Mouse (Mus musculus): ENCODE results near the gene Bex2. TPM values are rescaled to one million over a fixed set of nuclear protein-coding genes. Genes with fewer than 3 reads are reported as not detected.
"Not testable (repeated sequence)": the region's sequence is repeated elsewhere in the genome, so short reads cannot be mapped to it uniquely, and the experiment has no call there.

The Bex2 gene
- polyA plus RNA-seq, 1 experiment, result 15.1 TPM

GRCm38 (mm10) chrX:136094421-136094820 is 26.4 kb upstream of the Bex2 start:
- Histone ChIP-seq H3K79me3 (ENCODE audit: low read depth) (no peaks in the 10 kb centered on the region), H3K4me3 (ENCODE audit: insufficient read depth, poor library complexity, severe bottlenecking) (no peak overlapping the region), H3K36me3 (ENCODE audit: control insufficient read depth, insufficient read depth) (no peaks in the 10 kb centered on the region), H3ac (ENCODE audit: control insufficient read depth, insufficient read length, low read depth) (no peak overlapping the region), H3K79me2 (ENCODE audit: control insufficient read depth, insufficient read depth) (no peaks in the 10 kb centered on the region), H3K27me3 (ENCODE audit: control insufficient read depth, insufficient read depth, insufficient read length) (no peaks in the 10 kb centered on the region)
- no peak for TF ChIP-seq MYOG (IDR thresholded peaks at IDR 0.05; ENCODE audit: control insufficient read depth, extremely low read depth, insufficient read length)
- TF ChIP-seq CTCF (IDR thresholded peaks at IDR 0.05; ENCODE audit: control insufficient read depth, insufficient read depth, insufficient read length), result no peak

GRCm38 (mm10) chrX:136092497-136093279 is 24.7 kb upstream of the Bex2 start:
- H3K36me3 ChIP-seq (ENCODE audit: control insufficient read depth, insufficient read depth), result no peaks in the 10 kb centered on the region
- no peaks in the 10 kb centered on the region for H3K79me3 ChIP-seq (ENCODE audit: low read depth)
- TF ChIP-seq USF1 (IDR thresholded peaks at IDR 0.05; ENCODE audit: low read depth) (no peak), CTCF (IDR thresholded peaks at IDR 0.05; ENCODE audit: control insufficient read depth, insufficient read depth, insufficient read length) (no peak), MAX (IDR thresholded peaks at IDR 0.05) (no peak), MYOD1 (IDR thresholded peaks at IDR 0.05; ENCODE audit: control insufficient read depth, insufficient read length, low read depth) (no peak), FOSL1 (IDR thresholded peaks at IDR 0.05; ENCODE audit: insufficient read depth, low read length, poor library complexity, severe bottlenecking) (no peak), CEBPB (IDR thresholded peaks at IDR 0.05; ENCODE audit: low read depth) (no peak), MYOG (IDR thresholded peaks at IDR 0.05; ENCODE audit: control insufficient read depth, extremely low read depth, insufficient read length) (no peak)
- H3K79me2 ChIP-seq (ENCODE audit: control insufficient read depth, insufficient read depth), result no peaks in the 10 kb centered on the region
- H3K4me3 ChIP-seq (ENCODE audit: insufficient read depth, poor library complexity, severe bottlenecking), result no peak overlapping the region
- no peaks in the 10 kb centered on the region for H3K27me3 ChIP-seq (ENCODE audit: control insufficient read depth, insufficient read depth, insufficient read length)
- H3ac ChIP-seq (ENCODE audit: control insufficient read depth, insufficient read length, low read depth), result no peak overlapping the region

- TF ChIP-seq CTCF (IDR thresholded peaks at IDR 0.05; ENCODE audit: control insufficient read depth, insufficient read depth, insufficient read length), result no peak
- TF ChIP-seq MYOD1 (IDR thresholded peaks at IDR 0.05; ENCODE audit: control insufficient read depth, insufficient read length, low read depth), result no peak
- no peak for TF ChIP-seq MAX (IDR thresholded peaks at IDR 0.05)
- TF ChIP-seq USF1 (IDR thresholded peaks at IDR 0.05; ENCODE audit: low read depth), result no peak
- TF ChIP-seq MYOG (IDR thresholded peaks at IDR 0.05; ENCODE audit: control insufficient read depth, extremely low read depth, insufficient read length), result no peak
- no peak for TF ChIP-seq FOSL1 (IDR thresholded peaks at IDR 0.05; ENCODE audit: insufficient read depth, low read length, poor library complexity, severe bottlenecking)
- TF ChIP-seq CEBPB (IDR thresholded peaks at IDR 0.05; ENCODE audit: low read depth), result no peak
Measured at GRCm38 (mm10) chrX:136085155-136085554, 17.1 kb upstream of the Bex2 start, which contains the start of gene Nxf3. Gene Nxf3, minus strand, starts transcription at chrX:136085255.

DNA sequence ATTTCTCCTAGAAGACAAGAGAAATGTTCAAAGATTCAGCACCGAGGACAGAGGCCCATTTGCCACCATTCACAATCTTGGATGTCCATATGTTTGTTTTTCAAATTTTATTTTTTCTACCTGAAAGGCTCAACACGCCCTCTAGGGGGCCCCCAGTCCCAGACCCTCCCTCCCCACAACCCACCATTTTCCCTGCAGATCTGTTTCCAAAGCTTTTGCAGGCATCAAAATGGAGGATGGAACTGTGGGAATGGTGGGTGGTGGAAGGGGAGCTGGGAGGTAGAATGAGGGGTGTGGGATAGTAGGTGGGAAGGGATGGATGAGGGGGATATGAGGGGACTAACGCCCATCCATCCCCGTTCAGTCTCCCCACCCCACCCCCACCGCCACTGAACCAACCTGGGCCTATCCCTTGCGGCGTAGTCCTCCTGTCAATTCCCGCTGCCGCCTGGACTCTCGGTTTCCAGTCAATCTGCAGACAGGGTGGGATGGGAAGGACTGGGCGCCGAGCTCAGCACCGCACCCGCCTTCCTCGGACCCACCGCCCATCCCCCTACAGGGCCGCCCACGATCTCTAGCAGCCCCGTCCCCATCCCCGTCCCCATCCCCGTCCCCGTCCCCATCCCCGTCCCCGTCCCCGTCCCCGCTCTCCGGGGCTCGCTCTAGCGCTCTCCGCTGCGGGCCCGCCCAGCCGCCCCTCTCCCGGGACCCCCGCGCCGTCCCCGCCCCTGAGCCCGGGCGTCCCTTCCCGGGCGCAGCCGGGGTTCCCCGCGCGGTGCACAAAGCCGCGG is 640 bp downstream of the Bex2 start:
- H3ac ChIP-seq (ENCODE audit: control insufficient read depth, insufficient read length, low read depth); H3K27me3 ChIP-seq (ENCODE audit: control insufficient read depth, insufficient read depth, insufficient read length); H3K79me3 ChIP-seq (ENCODE audit: low read depth); H3K79me2 ChIP-seq (ENCODE audit: control insufficient read depth, insufficient read depth); H3K36me3 ChIP-seq (ENCODE audit: control insufficient read depth, insufficient read depth): not testable (repeated sequence)
- peak overlapping the region; percentile 14 for H3K4me3 ChIP-seq (ENCODE audit: insufficient read depth, poor library complexity, severe bottlenecking)

More at GRCm38 (mm10) chrX:136085155-136085554, 17.1 kb upstream of the Bex2 start, which contains the start of gene Nxf3:
- Histone ChIP-seq H3K36me3 (ENCODE audit: control insufficient read depth, insufficient read depth) (peaks cover 12% of the 10 kb centered on the region), H3K79me2 (ENCODE audit: control insufficient read depth, insufficient read depth) (peaks cover 32% of the 10 kb centered on the region), H3K27me3 (ENCODE audit: control insufficient read depth, insufficient read depth, insufficient read length) (no peaks in the 10 kb centered on the region), H3ac (ENCODE audit: control insufficient read depth, insufficient read length, low read depth) (peak within 1 kb of the TSS; percentile 69), H3K79me3 (ENCODE audit: low read depth) (peaks cover 13% of the 10 kb centered on the region), H3K4me3 (ENCODE audit: insufficient read depth, poor library complexity, severe bottlenecking) (peak within 1 kb of the TSS; percentile 35)

- Histone ChIP-seq H3K27me3 (ENCODE audit: control insufficient read depth, insufficient read depth, insufficient read length) (no peaks in the 10 kb centered on the region), H3K79me3 (ENCODE audit: low read depth) (no peaks in the 10 kb centered on the region), H3K4me3 (ENCODE audit: insufficient read depth, poor library complexity, severe bottlenecking) (no peak overlapping the region), H3K36me3 (ENCODE audit: control insufficient read depth, insufficient read depth) (no peaks in the 10 kb centered on the region), H3K79me2 (ENCODE audit: control insufficient read depth, insufficient read depth) (no peaks in the 10 kb centered on the region), H3ac (ENCODE audit: control insufficient read depth, insufficient read length, low read depth) (no peak overlapping the region)
- TF ChIP-seq MYOD1 (IDR thresholded peaks at IDR 0.05; ENCODE audit: control insufficient read depth, insufficient read length, low read depth) (no peak), CEBPB (IDR thresholded peaks at IDR 0.05; ENCODE audit: low read depth) (no peak), CTCF (IDR thresholded peaks at IDR 0.05; ENCODE audit: control insufficient read depth, insufficient read depth, insufficient read length) (no peak), FOSL1 (IDR thresholded peaks at IDR 0.05; ENCODE audit: insufficient read depth, low read length, poor library complexity, severe bottlenecking) (no peak), MYOG (IDR thresholded peaks at IDR 0.05; ENCODE audit: control insufficient read depth, extremely low read depth, insufficient read length) (no peak), MAX (IDR thresholded peaks at IDR 0.05) (no peak), USF1 (IDR thresholded peaks at IDR 0.05; ENCODE audit: low read depth) (no peak)
Measured at GRCm38 (mm10) chrX:136060698-136061097, 7.3 kb downstream of the Bex2 start.
